Mouse (Mus musculus): Measurements from ENCODE around the gene 1700042G07Rik.

The 1700042G07Rik gene

DNA sequence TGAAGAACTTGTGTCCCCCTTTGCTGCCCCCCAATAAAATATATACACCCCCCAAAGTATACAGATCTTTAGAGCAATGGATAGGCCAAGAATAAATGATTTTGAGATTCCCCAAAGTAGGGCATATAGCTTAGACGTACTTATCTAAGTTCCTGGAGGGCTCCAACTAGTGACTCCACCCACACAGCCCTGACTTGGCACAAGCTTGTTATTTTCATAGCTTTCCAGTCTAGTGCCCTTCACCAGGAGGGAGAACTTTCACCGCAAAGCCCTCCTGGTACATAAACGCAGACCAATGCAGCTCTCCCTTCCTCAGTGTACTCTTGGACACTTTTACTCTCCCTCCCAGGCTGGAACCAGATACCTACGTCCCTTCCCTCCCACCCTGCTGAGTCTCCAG is 11.0 kb upstream of the 1700042G07Rik start:
- DNase-seq (ENCODE audit: low spot score), result no peak

DNA sequence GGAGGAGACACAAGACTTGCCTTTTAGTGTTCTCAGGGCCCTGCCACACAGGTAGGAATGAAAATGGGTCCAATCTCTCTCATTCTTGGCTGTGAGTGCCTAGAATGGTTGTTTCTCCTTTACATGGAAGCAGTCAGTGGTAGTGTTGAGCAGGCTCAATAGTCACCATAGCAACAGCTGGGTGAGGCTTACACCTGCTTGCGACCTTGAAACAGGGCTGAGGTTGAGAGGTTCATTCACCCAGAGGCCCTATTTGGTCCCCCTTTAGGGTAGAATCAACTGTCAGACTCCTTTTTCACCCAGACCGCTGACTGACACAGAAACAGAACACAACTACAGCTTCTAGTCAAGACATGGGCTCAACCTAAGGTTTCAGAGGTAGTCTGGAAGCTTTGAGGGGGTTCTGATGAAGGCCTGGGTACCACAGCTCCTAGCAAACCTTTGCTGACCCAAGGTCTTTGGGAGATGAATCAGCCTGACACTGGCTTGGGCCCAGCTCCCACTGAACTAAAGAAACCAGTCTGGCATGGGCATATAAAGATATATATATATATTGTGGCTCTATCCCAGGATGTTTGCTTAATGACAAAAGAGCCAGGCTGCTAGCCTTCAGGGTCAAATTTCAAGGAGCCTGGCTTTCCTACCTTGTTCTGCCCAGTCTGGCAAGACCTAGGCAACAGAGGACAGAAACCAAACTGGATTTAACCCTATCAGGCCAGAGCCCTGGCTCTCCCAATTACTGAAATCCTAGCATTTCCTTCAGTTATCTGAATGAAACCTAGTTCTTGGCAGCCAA is 8.2 kb upstream of the 1700042G07Rik start:
- DNase-seq (ENCODE audit: low spot score), result no peak

GRCm38 (mm10) chr4:116165708-116166407 is 7.3 kb upstream of the 1700042G07Rik start:
- no peak for DNase-seq (ENCODE audit: low spot score)

DNA sequence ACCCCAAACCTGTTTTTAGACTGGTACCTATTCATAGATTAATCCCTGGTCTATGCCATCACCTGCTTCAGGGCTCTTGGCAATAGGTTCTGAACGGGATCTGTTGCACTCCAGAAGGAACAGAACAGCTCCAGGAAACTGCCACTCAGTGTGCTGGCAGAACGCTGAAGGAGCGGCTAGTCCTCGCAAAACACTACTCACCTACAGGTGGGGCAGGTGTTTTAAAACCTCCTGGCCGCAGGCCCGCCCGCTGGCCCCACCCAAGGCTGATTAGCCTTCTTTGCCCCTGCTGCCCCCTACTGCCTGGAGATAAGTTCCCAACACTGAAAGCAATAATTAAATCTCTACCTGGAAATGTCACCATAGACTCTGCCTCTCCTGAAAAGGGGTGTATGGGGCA is 5.8 kb upstream of the 1700042G07Rik start, which contains the start of gene Tspan1:
Tspan1 (minus strand) TSS at position 198 of the 400 bp plus-strand sequence.
- no peak for DNase-seq (ENCODE audit: low spot score)

DNA sequence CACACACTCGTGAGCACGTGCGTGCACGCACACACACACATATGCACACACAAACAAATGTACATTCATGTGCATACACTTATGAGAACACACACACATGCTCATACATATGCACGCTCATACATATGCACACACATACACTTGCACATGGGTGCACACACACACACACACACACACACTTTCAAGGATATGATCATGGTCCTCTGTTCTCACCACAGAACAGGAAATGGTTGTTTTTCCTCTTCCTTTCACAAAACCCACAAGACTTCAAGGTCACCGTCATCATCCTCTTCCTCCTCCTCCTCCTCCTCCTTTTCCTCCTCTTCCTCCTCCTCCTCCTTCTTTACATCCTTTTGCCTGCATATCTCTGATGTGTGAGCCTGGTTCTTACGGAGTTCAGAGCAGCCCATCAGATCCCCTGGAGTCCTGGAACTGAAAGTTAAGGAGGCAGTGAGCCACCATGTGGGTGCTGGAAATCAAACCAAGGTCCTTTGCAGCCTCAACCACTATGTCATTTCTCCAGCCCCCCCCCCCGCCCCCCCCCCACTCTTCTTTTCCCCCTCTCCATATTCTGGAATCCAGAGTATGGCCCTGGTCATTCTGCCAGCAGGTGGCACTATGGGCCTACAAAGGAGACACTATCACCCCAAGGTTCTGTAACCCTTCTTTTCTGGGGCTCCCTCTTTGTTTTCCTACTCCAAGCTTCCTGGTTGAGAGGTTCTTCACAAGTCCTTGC is 4.4 kb upstream of the 1700042G07Rik start:
- no peak for DNase-seq (ENCODE audit: low spot score)

DNA sequence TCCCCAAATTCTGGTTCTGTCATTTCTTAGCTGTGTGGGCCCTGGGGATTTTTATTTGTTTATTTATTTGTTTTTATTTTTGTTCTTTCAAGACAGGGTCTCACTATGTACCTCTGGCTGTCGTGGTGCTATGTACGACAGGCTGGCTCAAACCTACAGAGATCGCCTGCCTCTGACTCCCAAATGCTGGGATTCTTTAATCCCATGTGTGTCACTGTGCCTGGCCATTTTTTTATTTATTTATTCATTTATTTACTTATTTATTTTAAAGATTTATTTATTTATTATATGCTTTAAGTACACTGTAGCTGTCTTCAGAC is 3.9 kb upstream of the 1700042G07Rik start:
- no peak for DNase-seq (ENCODE audit: low spot score)

DNA sequence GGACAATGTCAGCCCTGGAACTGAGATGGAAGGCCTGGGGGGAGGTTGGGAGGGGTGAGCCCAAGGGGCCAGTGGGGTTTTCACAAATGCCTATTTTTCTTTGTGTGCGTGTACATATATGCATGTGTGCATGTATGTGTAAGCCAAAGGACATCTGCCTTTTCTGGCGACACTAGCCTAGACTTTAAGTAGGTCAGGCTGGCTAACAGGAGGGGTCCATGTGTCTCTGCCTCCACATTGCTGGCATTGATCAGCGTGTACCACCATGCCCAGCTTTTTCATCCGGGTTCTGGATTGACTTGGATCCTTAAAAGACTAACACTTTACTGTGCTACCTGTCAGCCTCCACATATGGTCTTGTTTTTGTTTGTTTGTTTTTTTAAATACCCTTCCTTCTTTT is 580 bp downstream of the 1700042G07Rik start:
- DNase-seq (ENCODE audit: low spot score), result no peak

DNA sequence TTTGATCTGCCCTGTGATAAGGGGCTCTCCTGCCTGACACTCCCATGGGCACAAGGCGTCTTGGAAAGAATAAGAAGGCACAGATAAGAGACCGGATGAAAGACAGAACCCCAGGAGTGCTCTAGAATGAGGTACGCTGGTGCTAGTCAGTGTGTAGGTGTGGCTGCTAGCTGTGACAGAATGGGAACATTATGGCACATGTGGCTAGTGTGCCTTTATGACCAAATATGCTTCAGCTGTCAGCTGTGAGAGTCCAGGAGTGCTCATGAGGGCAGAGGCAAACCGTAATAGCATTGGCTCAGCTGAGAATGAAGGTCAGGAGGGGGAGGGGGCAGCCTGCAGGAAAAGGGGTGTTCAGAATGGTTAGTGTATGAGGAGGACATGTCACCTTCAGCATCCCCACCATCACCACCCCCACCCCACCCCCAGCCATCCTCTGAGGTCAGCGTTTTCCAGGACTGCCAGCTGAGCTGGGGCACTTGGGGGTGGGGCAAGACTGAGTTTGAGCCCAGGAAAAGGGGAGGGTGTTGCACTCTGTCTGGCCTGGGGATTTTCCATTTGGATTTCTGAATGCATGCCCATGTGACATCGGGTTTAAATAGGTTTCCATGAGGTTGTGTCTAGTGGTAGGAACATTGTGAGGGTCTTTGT is 1.4 kb downstream of the 1700042G07Rik start:
- no peak for DNase-seq (ENCODE audit: low spot score)

- no peak for DNase-seq (ENCODE audit: low spot score)
Measured at GRCm38 (mm10) chr4:116175136-116175535, 2.0 kb downstream of the 1700042G07Rik start.

DNA sequence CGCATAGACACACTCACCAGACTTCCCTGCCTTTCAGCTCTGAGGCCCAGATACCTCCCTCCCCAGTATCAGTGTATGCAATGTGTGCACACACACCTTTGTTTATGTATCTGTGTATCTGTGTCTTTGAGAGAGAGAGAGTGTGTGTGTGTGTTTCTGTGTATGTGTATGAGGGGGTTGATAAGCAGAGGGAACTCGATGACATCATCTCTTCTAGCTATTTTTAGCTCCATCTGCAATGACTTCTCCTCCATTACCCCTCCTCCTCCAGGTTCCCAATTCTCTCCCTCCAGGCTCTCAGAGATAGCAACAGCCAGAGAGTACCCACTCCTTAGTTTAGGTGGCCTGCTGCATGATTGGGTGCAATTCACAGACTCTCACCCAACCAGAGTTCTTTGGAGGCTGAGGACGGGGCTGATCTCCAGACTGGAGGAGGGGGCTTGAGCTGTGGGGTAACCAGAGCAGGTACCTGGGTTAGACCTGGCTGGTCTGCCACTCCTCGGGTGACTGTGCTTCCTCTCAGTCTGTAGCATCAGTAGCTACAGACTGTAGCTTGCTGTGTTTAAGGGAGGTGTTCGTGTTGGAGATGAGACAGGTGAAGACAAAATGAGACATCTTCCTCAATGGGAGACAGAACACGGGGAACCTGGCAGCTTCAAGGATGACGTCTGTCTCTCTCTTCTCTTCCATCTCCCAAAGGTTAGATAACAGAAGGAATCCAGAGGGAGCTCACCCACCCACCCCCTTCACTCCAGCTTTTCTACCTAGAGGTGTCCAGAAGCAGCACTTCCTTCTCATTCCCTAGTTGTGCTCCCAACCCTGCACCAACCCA is 2.8 kb downstream of the 1700042G07Rik start:
- no peak for DNase-seq (ENCODE audit: low spot score)

GRCm38 (mm10) chr4:116176543-116176988 is 3.4 kb downstream of the 1700042G07Rik start:
- DNase-seq (ENCODE audit: low spot score), result peak; percentile 49

DNA sequence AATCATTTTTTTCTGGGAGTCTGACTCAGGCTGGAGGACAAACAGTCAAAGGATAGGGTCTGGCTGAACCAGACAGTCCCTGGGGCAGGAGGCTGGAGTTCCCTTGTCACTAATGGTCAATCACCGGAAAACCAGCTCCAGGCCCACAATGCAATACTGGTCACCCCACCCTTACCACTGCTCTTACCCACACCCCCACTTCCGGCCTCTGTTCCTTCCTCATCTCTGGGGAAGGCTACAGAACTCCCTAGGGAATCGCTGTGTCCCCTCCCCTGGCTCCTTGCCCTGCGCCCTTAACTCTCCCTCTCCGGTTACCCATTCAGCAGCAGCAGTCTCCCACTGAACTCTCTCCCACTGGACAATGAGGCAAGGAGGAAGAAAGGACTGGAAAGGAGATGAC is 4.0 kb downstream of the 1700042G07Rik start:
- no peak for DNase-seq (ENCODE audit: low spot score)

DNA sequence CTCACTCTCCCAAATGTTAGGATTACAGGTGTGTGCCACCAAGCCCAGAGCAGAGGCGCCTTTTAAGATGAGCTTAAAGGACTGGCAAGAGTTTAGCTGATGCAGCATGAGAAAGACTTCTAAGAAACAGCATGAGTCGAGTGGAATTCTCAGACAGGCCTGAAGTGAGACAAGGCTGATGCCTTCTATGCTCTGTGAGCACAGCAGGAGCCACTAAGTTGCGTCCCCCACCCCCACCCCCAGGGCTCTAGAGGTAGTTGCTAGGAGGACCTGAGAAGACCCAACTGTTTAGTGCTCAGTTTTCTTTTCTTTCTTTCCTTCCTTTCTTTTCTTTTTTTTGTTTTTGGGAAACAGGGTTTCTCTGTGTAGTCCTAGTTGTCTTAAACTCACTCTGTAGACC is 8.9 kb downstream of the 1700042G07Rik start:
- no peak for DNase-seq (ENCODE audit: low spot score)

- DNase-seq (ENCODE audit: low spot score), result no peak
Measured at GRCm38 (mm10) chr4:116182745-116183144, 9.6 kb downstream of the 1700042G07Rik start.

- DNase-seq (ENCODE audit: low spot score), result no peak
Measured at GRCm38 (mm10) chr4:116185083-116185482, 11.9 kb downstream of the 1700042G07Rik start.

GRCm38 (mm10) chr4:116192286-116192835 is 19.2 kb downstream of the 1700042G07Rik start:
- no peak for DNase-seq (ENCODE audit: low spot score)

DNA sequence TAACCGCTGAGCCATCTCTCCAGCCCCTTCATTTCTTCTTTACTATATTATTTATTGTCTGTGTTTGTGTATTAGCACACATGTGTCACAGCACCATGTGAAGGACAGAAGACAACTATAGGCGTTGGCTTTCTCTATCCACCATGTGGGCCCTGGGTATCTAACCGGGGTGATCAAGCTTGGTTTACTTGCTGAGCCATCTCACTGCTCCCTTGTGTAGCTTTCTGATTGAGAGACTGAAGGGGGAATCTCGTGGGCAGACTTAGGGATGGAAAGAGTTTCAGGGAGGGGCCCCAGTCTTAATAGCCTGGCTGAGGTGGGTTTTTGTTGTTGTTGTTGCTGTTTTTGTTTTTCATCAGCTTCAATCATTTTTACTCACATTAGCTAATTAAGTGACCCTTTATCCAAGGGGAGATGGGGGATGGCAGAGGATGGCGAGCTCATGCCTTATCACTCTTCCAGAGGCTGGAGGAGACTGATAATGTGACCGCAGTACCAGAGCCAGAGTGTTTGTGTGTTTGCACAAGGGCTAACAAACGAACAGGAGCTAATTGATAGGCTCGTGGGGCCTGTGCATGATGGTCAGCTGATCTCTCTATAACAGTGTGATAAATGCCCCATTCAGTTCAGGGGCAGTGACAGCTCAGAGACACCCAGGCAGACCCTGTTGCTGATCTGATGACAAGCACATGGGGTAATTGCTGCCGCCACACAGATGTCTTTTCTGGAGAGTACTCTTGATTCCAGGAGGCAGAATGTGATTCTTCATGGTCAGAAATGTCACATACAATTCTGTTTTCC is 20.6 kb downstream of the 1700042G07Rik start:
- DNase-seq (ENCODE audit: low spot score), result no peak

- no peak for DNase-seq (ENCODE audit: low spot score)
Measured at GRCm38 (mm10) chr4:116198422-116198821, 25.2 kb downstream of the 1700042G07Rik start.

DNA sequence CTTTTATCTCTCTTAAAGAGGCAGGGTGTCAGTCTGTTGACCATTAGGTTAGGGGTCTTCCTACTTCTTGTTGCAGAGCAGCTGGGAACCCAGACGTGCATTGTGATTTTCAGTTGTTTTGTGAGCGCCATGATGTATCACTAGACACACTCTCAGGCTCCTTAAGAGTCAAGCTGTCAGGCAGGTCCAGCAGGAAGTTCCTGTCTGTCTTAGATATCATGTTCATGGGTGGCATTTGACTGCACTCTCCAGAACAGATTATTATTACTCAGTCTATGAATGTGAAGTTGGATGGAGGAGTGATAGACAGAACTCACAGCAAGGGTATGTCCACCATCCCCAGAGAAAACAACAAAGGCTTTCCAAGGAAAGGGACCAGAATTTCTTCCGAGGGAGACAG is 31.2 kb downstream of the 1700042G07Rik start:
- no peak for DNase-seq (ENCODE audit: low spot score)

DNA sequence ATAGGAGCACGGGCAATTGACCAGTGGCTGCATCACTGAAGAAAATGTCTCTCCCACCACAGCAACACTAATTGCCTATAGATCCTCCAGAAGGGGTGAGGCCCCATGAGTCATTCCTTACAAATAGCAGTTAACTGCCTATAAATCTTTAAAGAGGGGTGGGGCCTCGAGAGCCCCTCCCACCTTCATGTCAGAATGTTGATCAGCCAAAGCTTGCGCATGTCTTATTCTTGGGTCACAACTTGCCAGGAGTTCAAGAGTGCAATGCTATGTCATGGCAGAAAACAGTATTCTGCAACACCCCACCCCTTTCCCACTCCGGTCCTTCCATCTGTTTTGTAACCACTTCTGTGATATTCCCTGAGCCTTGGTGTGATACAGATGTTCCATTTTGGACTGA is 33.4 kb downstream of the 1700042G07Rik start:
- DNase-seq (ENCODE audit: low spot score), result no peak
